Mouse (Mus musculus): ENCODE results near the gene Dcx. TPM values are rescaled to one million over a fixed set of nuclear protein-coding genes. Genes with fewer than 3 reads are reported as not detected.

Gene Dcx
- not detected in 4 replicates for total RNA-seq (2023)

DNA sequence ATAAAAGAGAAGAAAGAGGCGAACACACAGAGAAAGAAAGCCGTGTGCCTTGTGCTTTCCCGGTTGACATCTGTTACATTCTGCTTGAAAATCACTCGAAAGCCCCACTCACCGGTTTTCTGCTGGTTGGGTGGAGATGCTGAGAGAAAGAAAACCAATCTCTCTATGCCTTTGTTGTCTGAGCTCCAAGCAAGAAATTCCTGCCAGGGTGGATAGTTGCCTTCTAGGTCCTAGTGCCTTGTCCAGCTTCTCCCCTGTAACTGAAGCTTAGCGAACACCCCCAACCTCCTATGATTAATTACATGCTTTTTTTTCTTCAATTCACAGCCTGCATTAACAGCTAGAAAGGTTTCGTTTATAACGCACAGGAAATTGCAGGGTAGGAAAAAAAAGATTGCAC is at the start of gene Dcx:
Dcx (minus strand) TSS at position 354 of the 400 bp plus-strand sequence.

DNA sequence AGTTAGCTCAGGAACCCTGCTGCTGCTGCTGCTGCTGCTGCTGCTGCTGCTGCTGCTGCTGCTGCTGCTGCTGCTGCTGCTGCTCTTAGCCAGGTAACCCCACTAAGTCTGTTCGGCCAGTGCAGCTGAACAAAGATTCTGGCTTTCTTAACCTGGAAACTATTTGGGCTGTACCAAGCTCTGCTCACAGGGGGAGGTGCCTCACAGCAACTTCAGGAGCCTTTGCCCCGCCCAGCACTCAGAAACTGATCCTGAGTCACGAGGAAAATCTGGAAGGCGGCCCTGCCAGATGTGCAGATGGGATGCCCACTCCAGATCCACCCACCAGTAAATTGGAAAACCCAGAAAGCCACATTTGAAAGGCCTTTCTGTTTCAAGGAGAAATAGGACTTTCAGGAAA is 105.9 kb downstream of the Dcx start, which contains the start of gene Capn6:
Capn6 (minus strand) TSS at position 203 of the 400 bp plus-strand sequence.

Other genes starting within 250 kb of the Dcx start
- not detected in 4 replicates for gene Capn6, start 105.9 kb downstream of the Dcx start, total RNA-seq (2023)
- not detected in 4 replicates for gene A730046J19Rik, start 220.4 kb upstream of the Dcx start, total RNA-seq (2023)

Data from B cell, adult 62 days (primary cell).